Mouse (Mus musculus) NIH3T3 (cell line): Measurements from ENCODE around the gene Fahd1.

ENCODE experiments used
- DNase-seq: peaks from one replicate; pipeline ENCODE4 v3.0.0-alpha.2; 2012; ENCODE audit warnings: low read depth

Fahd1 gene

DNA sequence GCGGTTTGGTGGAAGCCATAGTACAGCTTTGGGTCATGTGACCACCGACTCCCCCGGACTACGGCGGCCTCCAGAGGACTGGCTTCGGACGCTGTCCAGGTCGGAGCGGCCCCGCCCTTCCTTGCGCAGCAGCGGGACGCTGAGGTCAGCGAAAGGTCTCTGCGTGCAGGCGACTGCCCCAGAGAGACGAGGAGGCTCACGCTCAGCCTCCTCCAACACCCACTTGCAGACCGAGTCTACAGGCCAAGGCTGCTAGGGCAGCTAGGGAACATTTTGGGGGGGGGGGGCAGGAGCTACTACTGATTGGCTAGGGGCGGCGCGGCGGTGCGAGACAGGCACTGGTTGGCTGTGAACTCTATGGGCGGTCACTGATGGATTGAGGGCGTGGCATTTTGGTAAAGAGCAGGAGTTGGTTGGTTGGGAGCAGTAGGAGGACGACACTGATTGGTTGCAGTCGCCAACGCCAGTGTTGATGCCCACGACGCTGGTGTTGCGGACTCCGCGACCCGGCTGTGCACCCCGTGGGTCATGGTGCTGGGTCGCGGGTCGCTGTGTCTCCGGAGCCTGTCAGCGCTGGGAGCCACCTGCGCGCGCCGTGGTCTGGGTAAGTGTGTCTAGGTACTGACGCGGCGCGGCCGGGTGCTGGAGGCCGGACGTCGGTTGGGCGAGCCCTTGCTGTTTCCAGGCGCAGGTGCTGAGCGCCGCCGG lies at the start of gene Fahd1:
TSS of gene Fahd1 (minus strand) at position 300 of the 708 bp plus-strand sequence.
- DNase-seq = peak; percentile 97

GRCm38 (mm10) chr17:24899153-24899552 lies 49.0 kb upstream of the Fahd1 start:
- DNase-seq = no peak

DNA sequence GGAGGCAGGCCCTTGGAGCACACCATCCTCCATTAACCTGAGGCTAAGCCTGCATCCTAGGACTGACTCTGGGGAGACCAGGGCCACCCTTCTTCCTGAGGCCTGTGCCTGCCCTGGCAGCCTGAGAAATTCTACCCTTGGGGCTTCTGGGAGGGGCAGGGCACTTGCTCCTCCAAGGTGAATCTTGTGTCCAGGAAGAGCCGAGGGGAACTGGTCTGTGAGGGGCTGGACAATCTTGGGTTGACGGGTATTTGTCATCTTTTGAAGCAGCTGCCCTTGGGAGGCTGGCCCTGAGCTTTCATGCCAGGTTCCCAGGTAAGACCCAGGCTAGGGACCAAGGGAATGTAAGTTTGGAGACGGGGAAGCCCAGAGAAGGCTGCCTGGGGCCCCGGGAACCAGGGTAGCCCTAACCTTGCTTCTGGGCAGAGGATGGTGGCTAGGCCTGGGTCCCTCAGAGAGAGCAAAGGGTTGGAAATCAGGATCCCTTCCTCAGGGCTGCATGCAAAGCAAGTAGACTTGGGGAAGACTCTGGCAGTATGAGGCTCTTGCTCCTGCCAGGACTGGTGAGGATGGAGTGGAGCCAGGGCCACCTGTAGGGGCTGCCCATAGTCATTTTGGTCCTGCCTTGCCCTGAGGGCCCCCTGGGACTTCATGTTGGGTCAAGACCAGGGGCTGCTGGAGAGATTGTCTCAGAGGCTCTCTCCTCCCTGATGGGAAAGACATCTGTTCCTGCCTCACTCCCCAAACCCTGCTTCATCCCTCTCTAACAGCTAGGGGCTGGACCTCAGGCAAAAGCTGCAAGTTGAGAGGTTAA lies 48.1 kb upstream of the Fahd1 start:
- no peak for DNase-seq

- no peak for DNase-seq
These were observed 47.4 kb upstream of the Fahd1 start for GRCm38 (mm10) chr17:24897600-24897999.

DNA sequence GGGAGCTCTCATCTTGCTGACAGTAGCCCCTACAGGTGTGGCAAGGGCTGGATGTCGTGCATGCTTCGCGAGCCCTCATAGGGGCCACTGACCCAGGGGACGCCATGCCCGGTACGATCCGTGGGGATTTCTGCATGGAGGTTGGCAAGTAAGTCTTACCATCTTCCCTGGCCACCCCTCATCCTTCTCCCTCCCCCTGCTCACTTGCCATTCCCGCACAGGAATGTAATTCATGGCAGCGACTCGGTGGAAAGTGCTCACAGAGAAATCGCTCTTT lies 46.8 kb upstream of the Fahd1 start:
- no peak for DNase-seq

GRCm38 (mm10) chr17:24896241-24896992 lies 46.3 kb upstream of the Fahd1 start, which contains the start of gene Nme3:
Gene Nme3, plus strand, starts transcription at chr17:24896500.
- DNase-seq = peak; percentile 82

GRCm38 (mm10) chr17:24895571-24896240 lies 45.5 kb upstream of the Fahd1 start:
- DNase-seq = peak; percentile 65

GRCm38 (mm10) chr17:24894995-24895547 lies 44.9 kb upstream of the Fahd1 start, which contains the start of the genes Eme2 and Mrps34:
Gene Eme2, minus strand, starts transcription at chr17:24895087.
Gene Mrps34, plus strand, starts transcription at chr17:24895116.
- DNase-seq = peak; percentile 91

DNA sequence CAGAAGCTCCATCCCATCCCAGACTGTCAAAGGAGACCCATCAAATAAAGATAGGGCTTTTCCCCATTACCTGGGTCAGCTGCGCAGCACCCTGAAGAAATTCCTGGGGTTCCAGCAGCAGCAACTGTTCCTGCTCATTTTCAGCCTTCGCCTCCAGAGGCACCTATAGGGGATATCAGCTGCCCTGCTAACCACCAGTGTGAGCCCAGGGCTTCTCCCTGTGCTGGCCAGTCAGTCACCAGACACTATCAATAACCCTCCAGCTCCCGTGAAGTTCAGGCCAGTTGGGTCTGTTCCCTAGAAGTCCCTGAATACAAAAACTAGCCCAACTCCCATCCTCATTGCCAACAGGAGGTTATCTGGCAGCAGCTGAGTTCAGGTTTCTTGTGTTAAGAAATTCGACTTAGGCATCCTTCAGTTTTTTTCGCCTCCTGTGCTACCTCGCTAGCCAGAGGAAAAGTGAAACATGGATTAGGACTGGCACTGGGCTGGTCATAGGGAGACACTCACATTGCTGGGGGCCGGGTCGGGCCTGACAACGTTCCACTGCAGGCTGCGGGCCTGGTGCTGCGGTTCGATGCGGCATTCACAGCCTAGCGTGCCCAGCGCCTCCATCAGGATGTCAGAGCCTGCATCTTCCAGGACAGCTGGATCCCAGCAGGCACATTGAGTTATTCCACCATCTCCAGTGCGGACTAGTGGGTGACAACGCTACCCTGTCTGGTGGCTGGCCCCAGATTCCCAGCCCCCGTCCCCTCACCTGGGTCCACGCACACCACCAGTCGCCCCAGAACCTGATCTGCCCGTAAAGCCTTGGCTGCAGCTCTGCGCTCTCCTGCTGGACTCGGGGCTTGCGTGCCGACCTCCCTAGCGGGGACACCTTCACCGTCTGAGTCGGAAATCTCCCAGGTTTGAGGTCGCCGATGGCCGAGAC lies 44.2 kb upstream of the Fahd1 start:
- DNase-seq = peak; percentile 52

- DNase-seq = no peak
These were observed 43.1 kb upstream of the Fahd1 start for GRCm38 (mm10) chr17:24893276-24893675.

DNA sequence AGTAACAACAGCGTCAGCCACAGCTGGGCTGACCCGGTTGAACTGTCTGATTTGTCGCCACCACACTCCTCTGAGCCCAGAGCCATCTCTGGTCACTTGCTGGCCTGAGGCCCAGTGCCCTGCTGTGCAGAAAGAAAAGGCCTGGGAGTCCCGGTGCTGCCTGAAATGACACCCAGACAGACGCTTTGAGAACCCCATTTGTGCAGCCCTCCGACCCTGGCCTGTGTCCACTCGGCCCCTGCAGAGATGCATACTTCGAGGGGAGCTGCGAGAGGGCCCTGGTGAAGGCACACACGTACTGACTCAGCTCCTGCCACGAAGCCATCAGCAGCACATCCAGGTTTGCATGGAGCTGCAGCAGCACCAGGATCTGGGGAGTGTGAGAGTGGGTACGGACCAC lies 42.6 kb upstream of the Fahd1 start:
- DNase-seq = no peak

DNA sequence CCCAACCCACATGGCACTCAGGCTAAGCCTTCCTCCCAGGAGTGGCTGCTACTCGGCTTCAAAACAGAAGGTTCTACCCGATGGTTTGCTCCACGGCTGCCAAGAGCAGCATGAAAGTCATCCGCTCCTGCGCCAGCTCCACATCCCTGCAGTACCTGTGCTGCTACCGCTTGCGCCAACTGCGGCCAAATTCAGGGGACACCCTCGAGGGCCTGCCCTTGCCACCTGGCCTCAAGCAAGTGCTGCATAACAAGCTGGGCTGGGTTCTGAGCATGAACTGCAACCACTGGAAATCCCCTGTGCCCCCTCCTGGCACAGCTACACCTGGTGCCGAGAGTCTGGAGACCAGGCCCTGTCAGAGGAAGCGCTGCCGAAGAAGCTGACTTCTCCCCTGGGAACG lies 41.2 kb upstream of the Fahd1 start:
- DNase-seq = peak; percentile 19

- no peak for DNase-seq
These were observed 40.3 kb upstream of the Fahd1 start for GRCm38 (mm10) chr17:24890151-24891092.

DNA sequence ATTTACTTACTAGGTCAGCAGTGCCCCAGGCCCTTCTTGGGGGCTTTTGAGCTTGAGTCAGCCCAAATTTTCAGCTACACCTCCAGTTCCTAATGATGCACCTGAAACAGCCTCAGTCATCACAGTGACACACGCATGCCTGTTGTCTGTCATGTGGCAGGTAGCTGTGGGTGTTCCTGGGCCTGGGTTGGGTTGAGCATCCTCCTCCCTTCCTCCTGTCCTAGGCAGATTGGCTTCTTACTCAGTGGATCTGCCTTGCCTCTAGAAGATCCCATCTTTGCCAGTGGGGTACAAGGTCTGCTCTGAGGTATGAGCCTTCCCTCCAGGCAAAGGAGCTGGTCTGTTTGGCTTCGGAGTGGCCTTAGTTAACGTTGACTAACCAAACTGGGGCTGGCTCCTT lies 38.7 kb upstream of the Fahd1 start:
- no peak for DNase-seq

DNA sequence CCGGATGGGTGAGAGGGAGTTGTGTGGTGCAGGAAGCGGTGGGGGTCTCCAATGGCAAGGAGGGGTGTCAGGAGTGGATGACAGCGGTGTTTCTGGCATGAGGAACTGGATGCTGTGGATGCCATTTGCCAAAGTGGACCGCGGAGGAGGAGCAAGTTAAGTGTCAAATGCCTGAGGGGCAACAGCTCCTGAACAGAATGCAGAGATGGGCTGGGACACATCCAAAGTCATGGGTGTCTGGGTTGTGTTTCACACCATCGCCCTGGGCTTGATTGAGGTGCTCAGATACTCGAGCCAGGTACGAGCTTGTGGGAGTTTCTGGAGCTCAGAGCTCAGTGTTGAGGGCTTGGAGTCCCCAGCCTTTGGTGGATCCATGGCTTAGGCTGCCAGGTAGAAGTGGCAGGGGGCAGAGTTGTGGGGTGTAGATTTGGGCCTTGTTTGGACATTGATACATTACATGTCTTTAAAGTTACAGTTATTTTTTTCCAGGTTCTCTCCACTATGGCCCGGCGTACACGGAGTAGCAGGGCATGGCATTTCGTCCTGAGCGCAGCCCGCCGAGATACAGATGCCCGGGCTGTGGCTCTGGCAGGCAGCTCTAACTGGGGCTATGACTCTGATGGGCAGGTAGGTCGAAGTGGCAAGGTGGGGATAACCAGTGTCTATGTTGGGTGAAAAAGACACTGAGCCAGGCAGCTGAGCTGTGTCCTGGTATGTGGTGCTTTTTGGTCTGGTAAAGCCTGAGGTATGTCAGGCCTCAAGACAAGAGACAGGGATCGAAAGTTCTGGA lies 37.3 kb upstream of the Fahd1 start:
- peak; percentile 39 for DNase-seq

GRCm38 (mm10) chr17:24886932-24887271 lies 36.7 kb upstream of the Fahd1 start:
- no peak for DNase-seq

DNA sequence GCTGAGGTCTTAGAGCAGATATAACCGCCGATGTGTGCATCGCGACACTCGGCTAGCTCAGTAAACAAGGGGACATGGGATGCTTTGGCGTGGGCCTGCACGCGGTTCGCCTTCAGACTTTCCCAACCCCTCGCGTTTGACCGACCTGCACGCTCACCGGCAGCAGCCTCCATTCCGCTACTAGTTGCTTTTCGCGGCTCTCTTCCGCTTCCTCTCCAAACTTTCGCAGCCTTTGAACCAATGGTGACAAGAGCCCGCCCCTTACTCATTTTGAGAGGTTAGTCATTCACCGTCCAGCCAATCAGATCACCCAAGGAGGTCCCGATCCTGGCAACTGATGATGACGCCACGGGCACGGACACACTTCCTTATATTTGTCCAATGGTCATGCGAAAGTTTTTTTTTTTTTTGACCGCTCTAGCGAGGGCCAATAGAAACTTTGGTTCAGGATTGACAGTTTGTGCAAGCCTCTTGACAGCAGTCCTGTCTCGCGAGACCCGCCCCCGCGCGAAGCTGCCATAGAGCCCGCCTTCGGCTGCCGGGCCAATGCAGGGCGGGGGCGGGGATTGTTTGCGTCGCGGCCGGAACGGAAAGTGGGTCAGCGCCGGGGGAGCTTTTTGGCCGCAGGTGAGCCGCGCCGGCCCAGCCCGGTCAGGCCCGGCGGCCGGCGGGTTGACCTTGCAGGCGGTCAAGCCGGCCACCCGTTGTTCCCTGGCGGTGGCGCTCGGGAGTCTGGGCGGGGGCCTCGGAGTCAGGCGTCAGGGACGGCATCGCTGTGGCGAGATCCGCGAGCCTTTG lies 36.2 kb upstream of the Fahd1 start, which contains the start of the genes Nubp2 and Spsb3:
TSS of gene Nubp2 (minus strand) at position 216 of the 798 bp plus-strand sequence.
TSS of gene Spsb3 (plus strand) at position 510 of the 798 bp plus-strand sequence.
- DNase-seq = peak; percentile 99
